Mouse (Mus musculus): ENCODE measurements around the gene Mrap.
A peak's percentile ranks its signal among the peaks of the same experiment; 100 is the strongest.

Gene Mrap

GRCm38 (mm10) chr16:90738092-90738956, at the start of gene Mrap:
Gene Mrap, plus strand, starts transcription at chr16:90738207.
- DNase-seq (ENCODE audit: extremely low spot score): no peak

DNA sequence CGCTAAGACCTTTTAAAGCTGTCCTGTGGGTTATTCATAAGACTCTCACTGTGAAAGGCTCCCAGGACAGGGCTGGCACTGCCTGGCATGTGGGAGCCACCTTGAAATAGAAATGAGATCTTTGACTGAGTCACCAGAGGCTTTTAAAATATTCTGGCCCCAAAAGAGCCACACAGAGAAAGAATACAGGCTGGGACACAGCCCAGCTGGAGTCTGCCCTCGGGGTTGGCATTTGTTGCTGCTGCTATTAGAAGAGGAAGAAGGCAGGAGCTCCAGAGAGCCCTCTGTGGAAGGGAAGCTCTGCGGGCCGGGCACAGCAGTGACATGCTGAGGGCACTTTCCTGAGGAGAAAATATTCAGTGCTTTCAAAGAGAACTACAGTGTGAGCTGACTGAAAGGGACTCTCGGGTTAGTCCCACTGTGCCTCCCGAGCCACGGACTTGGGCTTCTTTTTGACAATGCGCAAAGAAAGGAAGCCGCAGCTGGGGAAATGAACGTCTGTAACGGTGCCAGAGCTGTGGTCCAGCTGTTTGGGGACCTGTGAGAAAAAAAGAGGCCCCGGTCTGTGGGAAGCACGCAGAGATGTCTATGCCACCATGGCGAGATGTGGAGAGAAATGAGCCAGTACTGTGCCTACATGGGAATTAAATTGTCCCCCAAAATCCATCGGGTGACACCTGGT, 45.2 kb upstream of the Mrap start:
- DNase-seq (ENCODE audit: extremely low spot score): no peak

- DNase-seq (ENCODE audit: extremely low spot score): no peak
Measured at GRCm38 (mm10) chr16:90693625-90694024, 44.4 kb upstream of the Mrap start.

DNA sequence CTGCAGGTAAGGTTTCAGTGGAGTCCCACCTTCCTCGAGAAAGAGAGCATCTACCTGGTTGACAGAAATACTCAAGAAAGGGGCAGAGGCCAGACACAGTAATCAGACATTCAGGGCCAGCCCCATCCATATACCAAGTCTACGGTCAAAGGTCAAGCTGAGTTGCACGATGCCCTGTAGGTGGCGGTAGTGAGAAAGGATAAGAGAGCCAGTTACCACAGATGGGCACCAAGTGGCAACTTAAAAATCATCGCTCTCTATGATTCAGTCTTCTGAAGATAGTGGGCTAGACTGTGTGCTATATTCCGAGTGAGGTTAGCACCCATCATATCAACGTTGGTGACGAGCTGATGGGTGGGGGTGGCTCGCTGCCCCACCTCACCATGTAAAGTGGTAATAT, 43.3 kb upstream of the Mrap start:
- peak; percentile 45 for DNase-seq (ENCODE audit: extremely low spot score)

GRCm38 (mm10) chr16:90695121-90695520, 42.9 kb upstream of the Mrap start:
- DNase-seq (ENCODE audit: extremely low spot score): no peak

DNA sequence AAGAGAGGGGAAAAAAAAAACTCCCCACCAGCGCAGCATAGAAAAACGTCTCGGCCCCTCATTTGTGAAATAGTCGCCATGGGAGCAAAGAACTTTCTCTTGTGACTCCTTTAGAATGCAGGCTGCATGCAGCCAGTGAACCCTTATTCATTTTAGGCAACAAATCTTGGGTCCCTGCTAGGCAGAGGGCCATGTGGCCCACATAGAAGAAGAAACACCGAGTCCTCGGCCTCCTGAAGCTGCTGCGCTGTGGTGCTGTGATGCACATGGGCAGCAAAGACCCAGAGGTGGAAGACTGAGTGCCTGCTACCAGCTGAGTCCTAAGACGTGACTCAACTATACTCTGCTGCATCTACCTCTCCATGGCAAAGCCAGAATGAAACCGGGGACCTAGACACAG, 41.7 kb upstream of the Mrap start:
- no peak for DNase-seq (ENCODE audit: extremely low spot score)

DNA sequence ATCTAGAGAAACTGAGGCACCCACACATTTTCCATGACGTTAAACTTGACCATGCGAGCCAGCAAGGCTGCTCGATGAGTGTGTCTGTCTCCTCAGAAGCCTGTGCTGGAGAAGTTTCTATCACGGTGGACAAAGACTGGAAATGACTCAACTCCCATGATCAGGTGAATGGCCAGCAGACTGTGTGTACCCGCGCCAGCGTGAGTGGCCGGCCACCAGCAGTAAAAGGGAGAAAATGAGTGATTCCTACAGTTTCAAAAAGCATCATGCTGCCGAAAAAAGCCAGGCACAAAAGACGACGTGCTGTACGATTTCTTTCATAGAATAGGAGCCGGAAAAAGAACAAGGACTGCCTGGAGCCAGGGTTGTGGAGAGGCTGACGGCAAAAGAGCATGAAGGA, 38.6 kb upstream of the Mrap start:
- no peak for DNase-seq (ENCODE audit: extremely low spot score)

DNA sequence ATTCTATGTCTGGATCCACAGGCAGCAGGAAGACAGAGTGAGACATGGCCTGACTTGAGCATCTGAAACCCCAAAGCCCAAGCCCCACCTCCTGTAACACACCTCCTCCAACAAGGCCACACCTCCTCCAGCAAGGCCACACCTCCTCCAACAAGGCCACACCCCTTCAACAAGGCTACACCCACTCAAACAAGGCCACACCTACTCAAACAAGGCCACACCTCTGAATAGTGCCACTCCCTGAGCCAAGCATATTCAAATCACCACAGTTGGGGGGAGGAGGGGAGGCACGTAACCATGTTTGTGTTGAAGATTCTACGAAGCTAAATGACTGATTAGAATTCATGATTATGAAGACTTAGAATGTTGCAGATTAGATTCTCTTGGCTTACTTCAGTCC, 36.5 kb upstream of the Mrap start:
- no peak for DNase-seq (ENCODE audit: extremely low spot score)

- peak; percentile 73 for DNase-seq (ENCODE audit: extremely low spot score)
Measured at GRCm38 (mm10) chr16:90703646-90704045, 34.4 kb upstream of the Mrap start.

- peak; percentile 51 for DNase-seq (ENCODE audit: extremely low spot score)
Measured at GRCm38 (mm10) chr16:90704161-90704825, 33.7 kb upstream of the Mrap start.

DNA sequence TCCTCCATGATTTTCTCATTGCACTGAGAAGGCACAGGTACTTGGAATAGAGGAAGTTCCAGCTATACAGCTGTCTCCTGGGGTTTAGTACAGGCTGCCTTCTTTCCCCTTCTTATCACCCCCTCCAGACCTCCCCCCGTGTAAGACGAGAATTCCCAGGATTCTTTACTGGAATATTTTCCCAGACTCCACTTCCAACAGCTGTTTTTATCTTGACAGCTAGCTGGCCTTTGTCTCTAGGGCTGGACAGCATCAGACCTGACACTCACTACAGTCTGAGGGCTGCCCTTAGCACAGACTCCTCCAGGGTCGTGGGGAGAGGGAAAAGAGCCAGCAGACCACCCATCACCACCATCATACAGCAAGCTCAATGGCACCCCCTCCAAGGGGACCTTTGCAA, 31.7 kb upstream of the Mrap start:
- DNase-seq (ENCODE audit: extremely low spot score): no peak

DNA sequence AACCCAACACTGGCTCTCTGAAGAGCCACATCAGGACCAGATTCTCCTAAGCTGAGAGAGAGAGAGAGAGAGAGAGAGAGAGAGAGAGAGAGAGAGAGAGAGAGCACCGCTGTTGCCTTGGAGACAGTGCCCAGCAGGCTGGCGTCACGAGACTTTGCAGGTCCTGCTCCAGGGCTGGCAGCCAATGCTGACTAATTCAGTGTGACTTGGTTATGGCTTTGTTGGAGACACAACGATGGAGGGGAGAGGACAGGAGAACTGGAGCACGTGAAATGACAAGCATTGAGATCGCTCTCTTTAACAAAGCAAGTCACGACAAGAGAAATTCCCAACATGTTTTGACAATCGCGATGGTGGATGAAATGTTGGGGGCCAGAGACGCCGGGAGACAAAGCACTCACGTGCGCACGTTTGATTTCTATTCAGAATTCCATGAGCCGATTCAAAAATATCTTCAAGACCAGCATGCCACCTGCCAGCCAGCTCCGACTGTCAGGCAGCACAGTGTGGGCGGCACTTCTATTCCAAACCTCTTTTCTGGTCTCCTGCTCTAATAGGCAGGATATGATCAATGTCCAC, 28.2 kb upstream of the Mrap start:
- DNase-seq (ENCODE audit: extremely low spot score): no peak

DNA sequence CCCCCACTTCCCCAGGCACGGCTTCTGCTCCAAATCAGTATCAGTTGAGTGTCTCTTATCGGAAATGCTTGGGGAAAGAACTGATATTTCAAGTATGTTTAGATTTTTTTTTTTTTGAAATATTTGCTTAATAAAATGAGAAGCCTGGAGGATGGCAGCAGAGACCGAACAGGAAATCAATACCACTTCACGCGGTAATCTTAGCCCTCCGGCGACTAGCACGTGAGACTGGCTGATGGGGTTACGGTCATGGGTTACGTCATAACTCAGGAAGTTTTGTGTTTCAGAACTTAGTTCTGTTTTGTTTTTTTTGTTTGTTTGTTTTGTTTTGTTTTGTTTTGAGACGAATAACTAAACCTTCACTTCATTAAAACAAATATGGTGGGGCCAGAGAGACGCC, 27.7 kb upstream of the Mrap start:
- no peak for DNase-seq (ENCODE audit: extremely low spot score)

DNA sequence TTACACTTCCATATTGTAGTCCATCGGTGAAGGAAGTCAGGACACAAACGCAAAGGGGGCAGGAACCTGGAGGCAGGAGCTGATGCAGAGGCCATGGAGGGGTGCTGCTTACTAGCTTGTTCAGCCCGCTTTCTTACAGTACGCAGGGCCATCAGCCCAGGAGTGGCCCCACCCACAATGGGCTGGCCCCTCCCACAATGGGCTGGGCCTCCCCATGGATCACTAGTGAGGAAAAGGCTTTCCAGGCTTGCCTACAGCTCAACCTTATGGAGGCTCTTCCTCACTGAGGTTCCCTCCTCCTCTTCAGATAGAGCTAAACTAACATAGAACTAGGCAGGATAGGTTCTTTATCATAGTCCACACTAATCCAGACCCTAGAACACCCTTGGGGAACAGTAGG, 14.0 kb upstream of the Mrap start:
- no peak for DNase-seq (ENCODE audit: extremely low spot score)

- DNase-seq (ENCODE audit: extremely low spot score): no peak
Measured at GRCm38 (mm10) chr16:90726600-90727227, 11.3 kb upstream of the Mrap start.

DNA sequence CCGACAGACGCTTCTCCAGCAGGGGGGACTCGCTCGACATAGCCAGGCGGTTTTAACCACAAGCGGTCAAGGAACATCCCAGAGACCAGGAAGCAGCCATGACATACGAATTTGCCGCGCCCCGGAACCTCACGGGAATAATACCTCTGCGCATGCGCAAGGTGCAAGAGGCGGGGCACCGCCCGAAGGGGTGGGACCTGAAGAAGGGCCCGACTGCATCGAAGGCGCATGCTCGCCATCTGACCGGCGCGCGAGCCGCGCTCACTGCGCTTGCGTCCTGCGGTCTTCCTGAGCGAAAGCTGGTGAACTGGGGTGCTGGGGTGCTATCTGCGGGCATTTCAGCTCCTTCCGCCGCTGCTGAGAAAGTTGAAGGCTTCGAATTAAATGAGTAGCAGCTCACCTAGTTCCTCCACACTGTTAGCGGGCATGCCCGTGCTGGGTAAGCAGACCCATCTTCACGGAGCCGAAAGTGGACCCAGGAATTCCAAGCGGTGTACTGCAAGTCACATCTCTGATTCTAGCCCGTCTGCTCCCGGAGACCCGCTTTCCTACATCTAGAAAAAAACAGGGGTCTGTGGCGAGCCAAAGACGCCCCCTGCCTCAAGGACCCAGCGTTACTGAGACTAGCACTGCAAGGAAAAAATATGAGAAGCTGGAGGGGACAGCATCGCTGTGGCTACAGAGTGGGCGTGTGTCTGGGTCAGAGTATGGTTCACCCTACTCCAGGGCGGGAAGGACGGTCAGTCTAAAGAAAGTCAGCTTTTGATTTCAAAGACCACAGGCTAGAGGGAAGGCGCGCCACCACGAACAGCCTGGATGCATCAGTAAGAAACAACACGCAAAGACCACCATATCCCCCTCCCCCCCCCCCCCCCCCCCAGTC, 10.5 kb upstream of the Mrap start, which contains the start of gene Mis18a:
Gene Mis18a, minus strand, starts transcription at position 172 of the 883 bp plus-strand sequence.
- DNase-seq (ENCODE audit: extremely low spot score): peak; percentile 96

DNA sequence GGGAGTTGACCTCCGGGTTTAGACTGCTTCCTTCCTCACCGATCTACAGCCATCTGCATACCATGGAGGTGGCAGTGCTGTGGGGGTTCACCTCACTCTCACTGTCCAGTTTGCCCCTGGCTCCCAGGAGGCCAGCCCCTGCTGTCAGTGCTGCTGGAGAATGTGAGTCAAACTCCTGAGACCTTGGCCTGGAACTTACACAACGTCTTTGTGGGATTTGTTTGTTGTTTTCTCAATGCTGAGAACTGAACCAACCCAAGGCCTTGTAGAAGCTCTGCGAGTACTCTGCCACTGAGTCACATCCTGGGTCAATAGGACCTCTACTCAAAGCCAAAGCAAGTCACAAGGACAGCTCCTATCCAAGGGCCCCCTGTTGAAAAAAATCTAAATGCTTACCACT, 2.4 kb upstream of the Mrap start:
- DNase-seq (ENCODE audit: extremely low spot score): no peak

DNA sequence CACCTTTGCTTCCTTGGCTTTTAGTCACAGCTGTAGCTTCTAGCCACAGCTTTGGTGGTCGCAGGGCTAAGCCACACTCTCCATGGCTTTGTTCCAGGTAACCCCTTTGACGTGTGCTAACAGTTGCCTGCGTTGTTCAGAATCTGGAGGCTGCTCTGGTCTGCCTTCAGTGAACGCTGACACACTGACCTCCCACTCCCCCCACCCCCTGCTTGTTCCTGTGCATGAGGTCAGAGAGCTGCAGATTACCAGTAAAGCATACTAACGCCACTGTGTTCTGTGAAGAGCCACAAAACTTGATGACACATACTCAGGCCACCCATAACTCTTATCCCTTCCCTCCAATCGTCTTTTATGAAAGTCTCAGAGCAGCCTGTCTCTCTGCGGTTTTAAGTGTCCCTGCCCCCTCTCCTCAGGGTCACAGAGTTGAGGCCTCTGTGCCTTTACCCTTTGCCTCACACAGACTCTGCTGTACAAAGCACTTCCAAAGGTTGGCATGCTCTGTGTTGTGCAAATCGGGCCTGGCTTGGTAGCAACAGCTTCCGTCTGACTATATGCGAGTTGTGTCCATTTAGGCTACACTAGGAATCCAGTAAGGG, 1.2 kb upstream of the Mrap start:
- DNase-seq (ENCODE audit: extremely low spot score): no peak

- no peak for DNase-seq (ENCODE audit: extremely low spot score)
Measured at GRCm38 (mm10) chr16:90747143-90747542, 9.1 kb downstream of the Mrap start.

- no peak for DNase-seq (ENCODE audit: extremely low spot score)
Measured at GRCm38 (mm10) chr16:90748169-90748568, 10.2 kb downstream of the Mrap start.
